Mouse (Mus musculus) B cell, adult (primary cell): ENCODE measurements around the gene Tmem60. TPM values are rescaled to one million over a fixed set of nuclear protein-coding genes. Genes with fewer than 3 reads are reported as not detected.

Experiments
- total RNA-seq: library from RNA; stranded (reverse); gene quantifications from 4 replicates; pipeline ENCODE4 v1.2.4, GENCODE M21; 2023; ENCODE audit not compliant: inconsistent age

The Tmem60 gene
- 10.4 to 13.3 TPM (median 12.8 TPM) in 4 replicates for total RNA-seq

DNA sequence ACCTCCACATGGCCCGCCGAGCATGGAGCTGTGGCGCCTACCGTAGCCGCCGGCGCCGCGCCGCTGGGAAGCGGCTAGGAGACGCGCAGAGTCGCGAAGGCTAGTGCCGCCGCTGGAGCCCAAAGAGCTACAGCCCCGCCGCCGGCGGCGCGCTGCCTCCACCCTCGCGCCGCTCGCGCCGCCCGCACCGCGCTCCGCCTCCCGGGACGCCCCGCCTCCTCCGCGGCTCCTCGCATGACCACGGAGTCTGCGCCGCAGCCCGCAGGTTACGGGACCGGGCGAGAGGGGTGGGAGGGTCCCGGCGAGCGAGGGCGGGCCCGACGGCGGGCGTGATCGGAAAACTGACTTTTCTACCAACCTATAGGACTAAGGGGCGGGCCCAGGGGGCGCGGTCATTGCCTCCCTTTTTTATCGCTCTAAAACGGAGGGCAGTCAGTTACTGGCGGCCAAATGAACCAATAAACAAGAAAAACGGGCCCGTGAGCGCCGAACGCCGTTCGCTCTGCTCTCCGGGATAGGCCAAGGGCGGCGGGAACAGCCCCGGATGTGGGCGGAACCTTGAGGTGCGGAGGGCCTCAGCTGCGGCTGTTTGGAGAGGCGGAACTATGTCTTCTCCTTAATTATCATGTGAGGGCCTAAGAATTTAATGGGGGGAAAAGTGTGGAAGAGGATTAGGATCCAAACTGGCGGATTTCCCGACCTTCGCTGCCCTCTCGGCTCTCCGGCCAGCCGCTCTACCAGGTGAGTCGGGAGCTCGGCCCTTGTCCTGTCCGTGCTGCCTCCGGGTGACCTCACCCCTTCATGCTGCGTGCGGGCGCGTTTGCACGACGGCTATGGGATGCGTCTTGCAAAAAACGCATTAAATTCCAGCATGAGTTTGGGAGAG lies at the start of gene Tmem60, which contains the start of gene Phtf2:
TSS of gene Tmem60 (plus strand) at position 277 of the 886 bp plus-strand sequence.
TSS of gene Phtf2 (minus strand) at position 210 of the 886 bp plus-strand sequence.

Other genes with a start within 250 kb of the Tmem60 start
- gene Phtf2, start 67 bp upstream of the Tmem60 start, total RNA-seq, result 40.8 to 50.4 TPM (median 44.8 TPM) in 4 replicates
- 57.0 to 70.2 TPM (median 62.2 TPM) in 4 replicates for gene Rsbn1l, start 74.2 kb downstream of the Tmem60 start, total RNA-seq
- gene Ptpn12, start 173.7 kb downstream of the Tmem60 start, total RNA-seq, result 28.1 to 36.2 TPM (median 31.6 TPM) in 4 replicates